Mouse (Mus musculus): ENCODE results near the gene Foxn3. TPM values are rescaled to one million over a fixed set of nuclear protein-coding genes. Genes with fewer than 3 reads are reported as not detected.

Gene Foxn3
- polyA plus RNA-seq, 1 experiment from 2014 or later: 65.2 TPM

- no peaks in the 10 kb centered on the region for H3K27me3 ChIP-seq (ENCODE audit: insufficient read depth, poor library complexity, severe bottlenecking)
- H3K4me1 ChIP-seq: peaks cover 26% of the 10 kb centered on the region
- 0 out of 2 replicates have a peak, but pooled peaks cover 5% of the 10 kb centered on the region for H3K36me3 ChIP-seq
- DNase-seq (ENCODE audit: low spot score): no peak
- WGBS: 37% methylated on average over 5 of the region's 5 CpGs
- H3K4me3 ChIP-seq: no peak overlapping the region
- H3K9me3 ChIP-seq: no peaks in the 10 kb centered on the region
- H3K27ac ChIP-seq: peak overlapping the region; percentile 36; the same call in 1 of the 2 replicates
These were observed 168.7 kb downstream of the Foxn3 start for GRCm38 (mm10) chr12:99394676-99395075.

GRCm38 (mm10) chr12:99393867-99394630 lies 169.3 kb downstream of the Foxn3 start:
- Histone ChIP-seq H3K4me3 (peak overlapping the region; percentile 94), H3K4me1 (peaks cover 26% of the 10 kb centered on the region), H3K9me3 (no peaks in the 10 kb centered on the region), H3K27ac (peak overlapping the region; percentile 95), H3K36me3 (0 out of 2 replicates have a peak, but pooled peaks cover 5% of the 10 kb centered on the region), H3K27me3 (ENCODE audit: insufficient read depth, poor library complexity, severe bottlenecking) (no peaks in the 10 kb centered on the region)
- DNase-seq (ENCODE audit: low spot score): no peak
- 38% methylated on average over 11 of the region's 11 CpGs for WGBS

- peak; percentile 94 for DNase-seq (ENCODE audit: low spot score)
- Histone ChIP-seq H3K36me3 (peaks cover 12% of the 10 kb centered on the region), H3K4me3 (peak overlapping the region; percentile 94), H3K4me1 (peaks cover 26% of the 10 kb centered on the region), H3K27me3 (ENCODE audit: insufficient read depth, poor library complexity, severe bottlenecking) (no peaks in the 10 kb centered on the region), H3K27ac (peak overlapping the region; percentile 95), H3K9me3 (no peaks in the 10 kb centered on the region)
- under 1% methylated on average over 71 of the region's 71 CpGs for WGBS
These were observed 170.2 kb downstream of the Foxn3 start for GRCm38 (mm10) chr12:99392944-99393866.

- WGBS: under 1% methylated on average over 87 of the region's 87 CpGs
- Histone ChIP-seq H3K9me3 (no peaks in the 10 kb centered on the region), H3K27ac (peak overlapping the region; percentile 95), H3K4me1 (peaks cover 26% of the 10 kb centered on the region), H3K36me3 (peaks cover 11% of the 10 kb centered on the region), H3K27me3 (ENCODE audit: insufficient read depth, poor library complexity, severe bottlenecking) (no peaks in the 10 kb centered on the region), H3K4me3 (peak overlapping the region; percentile 94)
- peak; percentile 99 for DNase-seq (ENCODE audit: low spot score)
These were observed 171.2 kb downstream of the Foxn3 start for GRCm38 (mm10) chr12:99391942-99392880.

GRCm38 (mm10) chr12:99390429-99390828 lies 173.0 kb downstream of the Foxn3 start:
- no peak for DNase-seq (ENCODE audit: low spot score)
- H3K27me3 ChIP-seq (ENCODE audit: insufficient read depth, poor library complexity, severe bottlenecking): no peaks in the 10 kb centered on the region
- WGBS: 54% methylated on average over 5 of the region's 5 CpGs
- peaks cover 43% of the 10 kb centered on the region for H3K4me1 ChIP-seq
- no peak overlapping the region for H3K27ac ChIP-seq
- no peak overlapping the region for H3K4me3 ChIP-seq
- H3K9me3 ChIP-seq: no peaks in the 10 kb centered on the region
- H3K36me3 ChIP-seq: peaks cover 14% of the 10 kb centered on the region

- Histone ChIP-seq H3K4me1 (peaks cover 44% of the 10 kb centered on the region), H3K27ac (no peak overlapping the region), H3K9me3 (no peaks in the 10 kb centered on the region), H3K36me3 (peaks cover 17% of the 10 kb centered on the region), H3K27me3 (ENCODE audit: insufficient read depth, poor library complexity, severe bottlenecking) (no peaks in the 10 kb centered on the region), H3K4me3 (no peak overlapping the region)
- WGBS: 87% methylated on average over 7 of the region's 7 CpGs
- DNase-seq (ENCODE audit: low spot score): no peak
These were observed 174.1 kb downstream of the Foxn3 start for GRCm38 (mm10) chr12:99389244-99389643.

- peak; percentile 88 for DNase-seq (ENCODE audit: low spot score)
- 43% methylated on average over 17 of the region's 17 CpGs for WGBS
- H3K4me1 ChIP-seq: peaks cover 36% of the 10 kb centered on the region
These were observed 177.2 kb downstream of the Foxn3 start for GRCm38 (mm10) chr12:99385897-99386834.

GRCm38 (mm10) chr12:99385073-99385472 lies 178.3 kb downstream of the Foxn3 start:
- H3K27ac ChIP-seq: no peak overlapping the region
- H3K4me3 ChIP-seq: no peak overlapping the region
- no peak for DNase-seq (ENCODE audit: low spot score)
- peaks cover 34% of the 10 kb centered on the region for H3K36me3 ChIP-seq
- H3K27me3 ChIP-seq (ENCODE audit: insufficient read depth, poor library complexity, severe bottlenecking): no peaks in the 10 kb centered on the region
- H3K9me3 ChIP-seq: no peaks in the 10 kb centered on the region
- WGBS: 87% methylated on average over 4 of the region's 4 CpGs
- peaks cover 40% of the 10 kb centered on the region for H3K4me1 ChIP-seq

More at GRCm38 (mm10) chr12:99385897-99386834, 177.2 kb downstream of the Foxn3 start:
- Histone ChIP-seq H3K36me3 (peaks cover 34% of the 10 kb centered on the region), H3K9me3 (no peaks in the 10 kb centered on the region), H3K27me3 (ENCODE audit: insufficient read depth, poor library complexity, severe bottlenecking) (no peaks in the 10 kb centered on the region), H3K27ac (peak overlapping the region; percentile 77), H3K4me3 (no peak overlapping the region)

- WGBS: 83% methylated on average over 9 of the region's 9 CpGs
- no peaks in the 10 kb centered on the region for H3K27me3 ChIP-seq (ENCODE audit: insufficient read depth, poor library complexity, severe bottlenecking)
- DNase-seq (ENCODE audit: low spot score): no peak
- H3K9me3 ChIP-seq: no peaks in the 10 kb centered on the region
- H3K4me3 ChIP-seq: no peak overlapping the region
- H3K36me3 ChIP-seq: peaks cover 21% of the 10 kb centered on the region
- peaks cover 68% of the 10 kb centered on the region for H3K4me1 ChIP-seq
- H3K27ac ChIP-seq: 0 out of 2 replicates have a peak overlapping the region, but pooled peaks have one; percentile 36
These were observed 182.1 kb downstream of the Foxn3 start for GRCm38 (mm10) chr12:99381317-99381716.

- Histone ChIP-seq H3K4me3 (no peak overlapping the region), H3K9me3 (no peaks in the 10 kb centered on the region), H3K4me1 (peaks cover 67% of the 10 kb centered on the region), H3K27ac (0 out of 2 replicates have a peak overlapping the region, but pooled peaks have one; percentile 36), H3K27me3 (ENCODE audit: insufficient read depth, poor library complexity, severe bottlenecking) (no peaks in the 10 kb centered on the region), H3K36me3 (peaks cover 21% of the 10 kb centered on the region)
- WGBS: 55% methylated on average over 4 of the region's 4 CpGs
- DNase-seq (ENCODE audit: low spot score): no peak
These were observed 182.5 kb downstream of the Foxn3 start for GRCm38 (mm10) chr12:99380855-99381262.

GRCm38 (mm10) chr12:99380124-99380523 lies 183.3 kb downstream of the Foxn3 start:
- WGBS: 68% methylated on average over 6 of the region's 6 CpGs
- no peak overlapping the region for H3K4me3 ChIP-seq
- peaks cover 24% of the 10 kb centered on the region for H3K36me3 ChIP-seq
- H3K27me3 ChIP-seq (ENCODE audit: insufficient read depth, poor library complexity, severe bottlenecking): no peaks in the 10 kb centered on the region
- H3K9me3 ChIP-seq: no peaks in the 10 kb centered on the region
- no peak for DNase-seq (ENCODE audit: low spot score)
- H3K27ac ChIP-seq: no peak overlapping the region
- H3K4me1 ChIP-seq: peaks cover 65% of the 10 kb centered on the region

Data from heart, embryonic 10.5 days (tissue).